Mouse (Mus musculus) regulatory T cell (primary cell): ENCODE data around the gene Ssh2.

Experiments
- in situ Hi-C: fragments of 300-600 bp; cut with MboI, MseI; formaldehyde crosslinking; loops from one replicate; pipeline ENCODE4 v1.15.1; 2025; ENCODE audit warnings: high pct_unique_total_duplicates

Ssh2 gene

DNA sequence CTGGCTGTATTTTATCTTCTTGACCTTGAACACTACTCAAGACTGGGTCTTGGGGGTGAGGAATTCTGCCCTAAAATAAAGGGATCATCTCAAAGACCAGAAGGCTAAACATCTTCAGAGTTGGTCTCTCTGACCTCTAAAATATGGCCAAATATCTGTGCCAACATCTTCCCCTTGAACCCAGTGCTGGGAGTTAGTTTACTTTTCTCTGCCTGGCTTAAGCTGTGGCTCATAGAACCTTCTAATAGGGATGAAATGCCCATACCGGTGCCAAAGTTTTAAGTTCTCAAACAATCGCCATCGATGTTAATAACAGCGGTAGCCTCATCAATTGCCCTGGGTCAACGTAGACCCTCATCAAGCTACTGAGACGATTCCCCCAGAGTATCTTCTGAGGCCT, 245.8 kb downstream of the Ssh2 start:
- in situ Hi-C loops = loop anchor here (25.0 kb wide), 1 partner anchor 350 kb away; no protein-coding TSS in a partner anchor

DNA sequence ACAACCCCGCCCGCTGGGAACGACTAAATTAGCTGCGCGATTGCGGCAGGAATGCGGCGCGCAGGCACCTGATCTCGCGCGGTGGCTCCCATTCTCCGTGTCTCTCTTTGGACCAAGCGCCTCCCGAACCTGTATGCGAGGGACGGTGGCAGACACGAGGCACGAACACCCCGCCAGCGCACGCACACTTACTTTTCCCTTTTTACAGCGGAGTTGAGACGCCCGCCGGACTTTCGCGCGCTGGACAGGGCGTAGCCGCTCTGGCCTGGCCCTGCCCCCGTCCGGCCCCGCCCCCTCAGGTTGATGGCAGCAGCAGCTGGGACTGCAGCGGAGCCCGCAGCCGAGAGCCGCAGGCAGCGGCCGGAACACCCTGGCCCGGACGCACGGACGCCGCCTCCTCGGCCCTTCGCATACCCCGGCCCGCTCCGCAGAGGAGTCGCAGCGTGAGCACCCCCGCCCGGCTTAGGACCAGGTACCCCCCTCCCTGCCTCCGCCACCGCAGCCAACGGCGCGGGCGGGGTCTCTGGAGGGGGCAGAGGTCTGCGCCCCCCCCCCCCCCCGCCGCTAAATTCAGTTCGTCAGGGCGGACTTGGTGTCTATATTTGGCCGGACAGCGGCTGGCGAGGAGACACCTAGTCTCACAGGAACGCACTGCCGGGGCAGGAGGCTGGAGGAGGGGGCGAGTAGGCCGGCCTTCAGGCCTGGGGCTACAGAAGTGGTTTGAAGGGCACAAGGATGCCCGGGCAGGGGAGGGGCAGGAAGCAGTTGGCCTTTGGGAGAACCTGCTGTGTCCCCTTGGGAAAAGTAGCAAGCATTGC, 246.4 kb downstream of the Ssh2 start, which contains the start of gene Coro6:
Coro6 (plus strand) TSS at position 129 of the 818 bp plus-strand sequence.
- in situ Hi-C loops = loop anchor here (25.0 kb wide), 1 partner anchor 350 kb away; no protein-coding TSS in a partner anchor

GRCm38 (mm10) chr11:77463101-77463445, 247.0 kb downstream of the Ssh2 start:
- in situ Hi-C loops = loop anchor here (25.0 kb wide), 1 partner anchor 351 kb away; no protein-coding TSS in a partner anchor

DNA sequence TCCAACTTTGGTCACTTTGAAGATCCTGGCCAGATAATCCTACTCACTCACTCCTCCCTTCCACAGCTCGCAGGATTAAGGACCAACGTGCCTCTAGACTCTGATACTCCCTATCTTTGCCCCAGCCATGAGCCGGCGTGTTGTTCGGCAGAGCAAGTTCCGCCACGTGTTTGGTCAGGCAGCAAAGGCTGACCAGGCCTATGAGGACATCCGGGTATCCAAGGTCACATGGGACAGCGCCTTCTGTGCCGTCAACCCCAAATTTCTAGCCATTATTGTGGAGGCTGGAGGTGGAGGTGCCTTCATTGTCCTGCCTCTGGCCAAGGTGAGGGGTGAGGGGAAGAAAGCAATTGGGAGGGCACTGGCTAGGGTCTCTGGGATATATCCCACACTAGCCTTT, 247.7 kb downstream of the Ssh2 start:
- in situ Hi-C loops = loop anchor here (25.0 kb wide), 1 partner anchor 351 kb away; no protein-coding TSS in a partner anchor

DNA sequence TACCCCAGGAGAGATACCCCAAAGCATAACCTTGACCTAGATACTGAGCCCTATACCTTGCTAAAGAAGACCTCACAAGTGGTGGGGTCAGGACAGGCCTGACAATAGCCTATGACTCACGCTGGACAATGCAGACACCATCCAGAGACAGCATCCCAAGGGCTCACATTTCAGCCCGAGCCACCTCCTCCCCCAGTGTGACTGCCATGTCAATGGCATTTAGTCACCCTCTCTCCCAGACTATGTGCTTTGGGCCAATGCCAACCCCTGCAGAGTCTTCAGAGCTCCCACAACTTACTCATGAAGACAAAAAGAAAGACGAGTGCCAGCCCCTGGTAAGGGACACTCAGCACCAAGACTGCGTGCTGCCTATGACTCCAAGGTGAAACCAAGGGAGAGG, 248.6 kb downstream of the Ssh2 start:
- in situ Hi-C loops = loop anchor here (25.0 kb wide), 1 partner anchor 352 kb away; no protein-coding TSS in a partner anchor

DNA sequence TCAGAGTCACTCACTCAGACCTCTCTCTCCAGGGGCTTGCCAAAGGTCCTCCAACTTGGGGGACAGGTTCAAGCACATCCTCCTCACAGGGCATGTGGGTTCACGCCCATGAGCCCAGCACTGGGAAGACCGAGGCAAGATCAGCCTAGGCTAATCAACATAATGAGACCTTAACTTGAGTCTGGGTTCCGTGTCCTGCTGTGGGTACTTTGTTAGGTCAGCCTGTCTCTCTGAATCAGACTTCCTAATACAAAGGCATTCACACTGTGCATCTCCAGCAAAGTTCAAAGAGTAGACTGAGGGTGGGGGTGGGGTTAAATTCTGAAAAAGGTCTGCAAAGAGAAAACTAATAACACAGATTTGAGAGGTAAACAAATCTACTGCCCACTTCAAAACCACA, 249.0 kb downstream of the Ssh2 start:
- in situ Hi-C loops = loop anchor here (25.0 kb wide), 1 partner anchor 353 kb away; no protein-coding TSS in a partner anchor

DNA sequence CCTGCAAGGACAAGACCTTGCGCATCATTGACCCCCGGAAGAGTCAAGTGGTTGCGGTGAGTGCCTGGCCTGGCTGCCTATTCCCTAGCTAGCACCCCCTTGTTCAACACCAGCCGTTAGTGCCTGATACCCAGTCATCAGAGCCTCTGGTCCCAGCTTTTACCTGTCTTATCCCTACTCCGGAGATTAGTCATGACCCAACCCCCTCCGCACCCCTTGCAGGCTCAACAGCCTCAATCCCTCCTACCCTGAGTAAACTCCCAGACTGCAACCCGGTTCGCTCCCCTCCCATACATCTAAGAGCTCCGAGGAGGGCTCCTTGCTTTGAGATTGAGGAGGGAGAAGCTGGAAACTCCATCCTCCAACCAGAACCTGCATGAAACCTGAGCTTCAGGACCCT, 250.5 kb downstream of the Ssh2 start:
- in situ Hi-C loops = loop anchor here (25.0 kb wide), 1 partner anchor 354 kb away; no protein-coding TSS in a partner anchor

GRCm38 (mm10) chr11:77467157-77467556, 251.1 kb downstream of the Ssh2 start:
- in situ Hi-C loops = loop anchor here (25.0 kb wide), 1 partner anchor 355 kb away; no protein-coding TSS in a partner anchor

GRCm38 (mm10) chr11:77467784-77468183, 251.7 kb downstream of the Ssh2 start:
- in situ Hi-C loops = loop anchor here (25.0 kb wide), 1 partner anchor 355 kb away; no protein-coding TSS in a partner anchor

- in situ Hi-C loops = loop anchor here (25.0 kb wide), 1 partner anchor 356 kb away; no protein-coding TSS in a partner anchor
These were observed 252.3 kb downstream of the Ssh2 start for GRCm38 (mm10) chr11:77468397-77468796.

DNA sequence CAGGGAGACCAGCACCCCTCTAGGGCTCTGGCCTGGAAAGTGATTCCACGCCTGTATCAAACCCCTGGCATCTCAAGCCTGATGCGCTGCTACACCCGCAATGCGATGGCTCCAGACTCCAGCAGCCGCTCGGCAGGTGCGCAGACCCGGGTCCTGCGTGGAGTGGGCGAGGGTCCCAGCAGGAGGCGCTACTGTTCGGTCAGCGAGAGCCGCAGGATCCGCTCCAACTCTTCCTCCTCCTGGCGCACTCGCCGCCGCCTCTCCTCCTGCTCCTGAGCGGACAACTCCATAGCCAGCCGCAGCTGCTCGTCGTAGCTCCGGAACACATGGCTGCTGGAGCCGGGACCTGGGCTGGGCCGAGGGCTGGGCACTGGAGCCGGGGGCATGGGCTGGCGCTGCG, 255.3 kb downstream of the Ssh2 start:
- in situ Hi-C loops = loop anchor here (25.0 kb wide), 1 partner anchor 359 kb away; no protein-coding TSS in a partner anchor

- in situ Hi-C loops = loop anchor here (25.0 kb wide), 1 partner anchor 360 kb away; no protein-coding TSS in a partner anchor
These were observed 256.7 kb downstream of the Ssh2 start for GRCm38 (mm10) chr11:77472775-77473174.

GRCm38 (mm10) chr11:77476216-77476615, 260.1 kb downstream of the Ssh2 start:
- in situ Hi-C loops = no loop called here

GRCm38 (mm10) chr11:77476895-77477294, 260.8 kb downstream of the Ssh2 start:
- in situ Hi-C loops = no loop called here

- in situ Hi-C loops = no loop called here
These were observed 267.0 kb downstream of the Ssh2 start for GRCm38 (mm10) chr11:77483043-77483442.

DNA sequence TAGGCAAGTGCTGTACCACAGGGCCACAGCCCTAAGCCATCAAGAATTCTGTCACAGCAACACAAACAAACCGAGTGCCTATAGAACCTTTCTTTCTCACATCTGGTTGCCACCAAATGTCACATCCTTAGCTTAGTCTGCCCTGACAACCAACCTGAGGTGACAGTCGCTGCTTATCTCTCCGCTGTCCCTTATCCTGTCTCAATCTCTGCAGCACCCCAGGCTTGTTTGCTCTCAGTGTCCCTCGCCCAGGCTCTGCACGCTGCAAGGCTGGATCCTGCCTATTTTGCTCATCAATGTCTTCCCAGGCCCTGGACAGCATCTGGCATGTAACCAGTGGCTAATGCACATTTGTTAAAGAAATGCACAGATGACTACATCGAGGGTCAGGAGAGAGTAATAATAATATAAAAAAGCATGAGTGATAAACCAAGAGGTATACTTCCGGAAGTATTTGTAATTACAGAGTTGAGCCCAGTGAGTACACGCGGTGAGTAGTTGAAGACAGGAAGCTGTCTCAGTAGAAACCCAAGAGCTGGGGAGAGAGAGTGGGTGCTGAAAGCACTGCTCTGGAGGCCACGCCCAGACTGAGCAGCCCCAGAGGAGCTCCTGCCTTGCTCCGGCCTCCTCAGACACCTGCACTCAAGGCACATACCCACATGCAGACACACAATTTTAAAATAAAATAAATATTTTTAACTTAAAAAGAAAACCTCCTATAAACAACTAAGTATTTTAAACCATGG, 267.6 kb downstream of the Ssh2 start:
- in situ Hi-C loops = no loop called here

- in situ Hi-C loops = no loop called here
These were observed 269.1 kb downstream of the Ssh2 start for GRCm38 (mm10) chr11:77485229-77485628.

GRCm38 (mm10) chr11:77486798-77487197, 270.7 kb downstream of the Ssh2 start:
- in situ Hi-C loops = no loop called here

- in situ Hi-C loops = no loop called here
These were observed 272.9 kb downstream of the Ssh2 start for GRCm38 (mm10) chr11:77488771-77489581.

DNA sequence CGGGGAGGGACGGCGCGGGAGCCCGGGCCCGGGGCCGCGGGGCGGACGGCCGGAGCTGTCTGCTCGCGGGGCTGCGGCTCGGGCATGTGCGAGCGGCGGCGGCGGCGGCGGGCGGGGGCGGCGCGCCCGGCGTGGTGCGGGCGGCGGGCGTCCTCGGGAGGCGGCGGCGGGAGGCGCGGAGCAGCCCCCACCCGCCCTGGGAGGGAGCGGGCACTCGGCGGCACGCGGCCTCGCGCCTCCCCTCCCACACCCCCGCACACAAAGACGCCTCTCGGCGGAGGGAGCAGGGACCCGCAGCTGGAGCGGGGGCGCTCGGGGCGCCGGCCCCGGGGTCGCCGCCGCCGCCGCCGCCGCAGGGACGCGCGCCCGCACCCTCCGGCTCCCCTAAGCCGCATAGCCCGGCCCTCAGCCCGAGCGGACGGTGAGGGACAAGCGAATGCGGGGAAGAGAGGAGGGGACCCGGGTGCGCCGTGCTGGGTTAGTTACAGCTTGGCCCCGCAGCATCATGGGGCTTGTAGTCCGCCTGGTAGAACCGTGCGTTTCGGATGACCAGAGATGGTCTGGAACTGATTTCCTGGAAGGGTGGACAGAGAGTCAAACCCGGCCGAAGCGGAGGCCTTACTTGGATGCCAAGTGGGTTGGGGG, 273.6 kb downstream of the Ssh2 start, which contains the start of gene Ankrd13b:
Ankrd13b (minus strand) TSS at position 88 of the 645 bp plus-strand sequence.
- in situ Hi-C loops = loop anchor here (10.0 kb wide), 1 partner anchor 135 kb away; no protein-coding TSS in a partner anchor
